Mouse (Mus musculus): ENCODE data around the gene Btaf1. TPM values are rescaled to one million over a fixed set of nuclear protein-coding genes. Genes with fewer than 3 reads are reported as not detected.

Btaf1 gene
- 10.4 and 11.6 TPM in 2 replicates for polyA plus RNA-seq (2015; fragmentation: Nextera tagmentation; extraction: Ambion mirVana)

GRCm38 (mm10) chr19:36925671-36926552, at the start of gene Btaf1:
Btaf1 (plus strand) TSS chr19:36926079.
- Histone ChIP-seq H3K27me3 (no peaks in the 10 kb centered on the region), H3K4me1 (peaks cover 25% of the 10 kb centered on the region), H3K4me3 (peak within 1 kb of the TSS; percentile 88), H3K36me3 (no peaks in the 10 kb centered on the region), H3K27ac (peak within 1 kb of the TSS; percentile 93), H3K9me3 (no peaks in the 10 kb centered on the region), H3K4me2 (replicated peaks) (peak within 1 kb of the TSS; percentile 80), H3K9ac (peak within 1 kb of the TSS; percentile 91)
- 0% methylated on average over 91 of the region's 98 CpGs for WGBS
- peak; percentile 96 for ATAC-seq (ENCODE audit: low FRiP score, low read depth)

DNA sequence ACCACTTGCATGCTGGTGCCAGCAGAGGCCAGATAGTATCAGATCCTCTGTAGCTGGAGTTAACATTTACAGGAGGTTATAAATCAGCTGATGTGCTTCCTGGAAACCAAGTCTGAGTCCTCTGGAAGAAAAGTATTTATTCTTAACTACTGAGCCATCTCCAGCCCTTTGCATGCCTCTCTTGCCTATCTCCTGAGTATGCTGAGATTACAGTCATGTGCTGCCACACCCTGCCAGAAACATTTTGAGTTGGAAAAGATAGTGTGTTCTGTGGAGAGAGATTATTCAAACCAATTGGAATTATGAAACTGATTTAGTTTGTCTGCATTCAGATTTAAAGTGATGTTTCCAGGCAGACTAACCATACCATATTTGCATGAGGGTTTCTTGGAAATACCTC, 48.5 kb upstream of the Btaf1 start:
- no peaks in the 10 kb centered on the region for H3K27me3 ChIP-seq
- no peak overlapping the region for H3K9ac ChIP-seq
- H3K9me3 ChIP-seq, result no peaks in the 10 kb centered on the region
- no peak for ATAC-seq (ENCODE audit: low FRiP score, low read depth)
- H3K4me1 ChIP-seq, result no peaks in the 10 kb centered on the region
- no peak overlapping the region for H3K27ac ChIP-seq
- H3K4me2 ChIP-seq (replicated peaks), result no peak overlapping the region
- H3K36me3 ChIP-seq, result peaks cover 83% of the 10 kb centered on the region
- no peak overlapping the region for H3K4me3 ChIP-seq

DNA sequence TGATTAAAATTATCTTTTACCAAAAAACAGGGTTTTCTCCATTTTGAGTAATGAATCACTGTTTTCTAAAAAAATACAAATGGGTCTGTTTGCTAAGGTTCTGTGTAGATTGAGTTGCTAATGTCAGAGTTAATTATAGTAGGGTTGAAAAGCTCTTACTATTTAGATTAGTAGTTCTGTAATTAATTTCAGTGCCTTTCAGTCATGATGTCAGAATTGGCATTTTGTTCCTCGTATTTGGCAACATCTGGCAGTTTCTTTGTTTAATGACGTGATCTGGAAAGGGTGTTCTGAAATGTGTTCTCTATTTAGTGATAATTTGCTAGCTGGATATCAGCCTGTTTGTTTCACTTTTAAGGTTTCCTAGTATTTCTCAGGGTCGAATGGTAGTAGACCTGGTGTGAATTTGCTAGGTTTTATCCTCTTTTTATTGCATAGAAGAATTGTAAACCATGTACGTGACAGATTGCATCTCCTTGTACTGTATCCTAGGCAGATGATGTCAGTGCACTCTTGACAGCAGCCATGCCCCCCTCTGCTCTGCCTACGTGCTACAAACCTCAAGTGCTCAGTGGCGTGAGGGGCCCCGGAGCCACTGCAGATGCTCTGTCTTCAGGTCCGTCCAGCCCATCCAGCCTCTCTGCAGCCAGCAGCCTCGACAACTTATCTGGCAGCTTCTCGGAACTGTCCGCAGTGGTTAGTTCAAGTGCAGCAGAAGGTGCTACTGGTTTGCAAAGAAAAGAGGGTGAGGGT, 47.0 kb upstream of the Btaf1 start:
- H3K27ac ChIP-seq, result no peak overlapping the region
- WGBS, result 65% methylated on average over 11 of the region's 11 CpGs

DNA sequence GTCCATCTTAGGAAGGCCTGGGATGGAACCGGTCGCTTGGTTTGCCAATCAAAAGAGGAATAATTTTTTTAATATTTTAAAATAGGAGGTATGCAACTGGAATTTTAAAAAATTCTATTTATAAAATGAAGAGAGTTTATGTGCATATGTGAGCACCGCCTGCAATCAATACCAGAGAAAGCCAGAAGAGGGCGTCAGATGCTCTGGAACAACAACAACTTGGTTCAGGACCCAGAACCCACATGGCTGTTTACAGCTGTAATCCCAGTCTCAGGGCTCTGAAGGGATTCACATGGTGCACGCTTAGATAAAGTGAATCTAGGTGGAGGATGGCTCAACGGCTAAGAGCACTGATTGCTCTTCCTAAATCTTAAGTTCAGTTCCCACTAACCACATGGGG, 42.8 kb upstream of the Btaf1 start:
- Histone ChIP-seq H3K9ac (no peak overlapping the region), H3K9me3 (no peaks in the 10 kb centered on the region), H3K27ac (no peak overlapping the region), H3K4me2 (replicated peaks) (no peak overlapping the region), H3K4me3 (no peak overlapping the region), H3K36me3 (peaks cover 90% of the 10 kb centered on the region), H3K4me1 (no peaks in the 10 kb centered on the region), H3K27me3 (no peaks in the 10 kb centered on the region)
- ATAC-seq (ENCODE audit: low FRiP score, low read depth), result no peak
- 80% methylated on average over 6 of the region's 6 CpGs for WGBS

More for the DNA sequence above, 47.0 kb upstream of the Btaf1 start:
- H3K4me3 ChIP-seq, result no peak overlapping the region
- H3K27me3 ChIP-seq, result no peaks in the 10 kb centered on the region
- H3K9ac ChIP-seq, result no peak overlapping the region
- no peaks in the 10 kb centered on the region for H3K4me1 ChIP-seq
- peaks cover 85% of the 10 kb centered on the region for H3K36me3 ChIP-seq
- no peak overlapping the region for H3K4me2 ChIP-seq (replicated peaks)
- H3K9me3 ChIP-seq, result no peaks in the 10 kb centered on the region
- no peak for ATAC-seq (ENCODE audit: low FRiP score, low read depth)

DNA sequence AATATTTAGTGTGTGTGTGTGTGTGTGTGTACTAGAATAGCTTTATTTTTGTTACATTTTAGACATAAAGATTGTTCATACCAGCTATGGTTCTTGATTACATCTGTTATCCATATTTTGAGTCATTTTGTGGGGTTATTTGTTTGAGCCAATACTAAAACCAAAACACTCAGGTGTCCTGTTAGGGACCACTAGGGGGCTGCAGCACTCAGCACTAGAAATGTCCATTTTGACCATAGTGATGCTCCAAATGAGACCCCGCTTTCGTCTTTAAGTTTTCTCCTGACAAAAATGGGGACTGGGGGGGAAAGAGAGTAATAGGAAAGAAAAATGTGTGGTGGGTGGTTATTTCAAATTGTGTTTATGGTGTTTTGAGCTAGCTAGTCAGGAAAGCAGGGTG, 39.6 kb upstream of the Btaf1 start:
- H3K27ac ChIP-seq, result no peak overlapping the region
- H3K4me1 ChIP-seq, result no peaks in the 10 kb centered on the region
- no peaks in the 10 kb centered on the region for H3K9me3 ChIP-seq
- no peaks in the 10 kb centered on the region for H3K27me3 ChIP-seq
- no peak overlapping the region for H3K4me3 ChIP-seq
- no peak overlapping the region for H3K4me2 ChIP-seq (replicated peaks)
- WGBS, result 79% methylated on average over 2 of the region's 2 CpGs
- no peak for ATAC-seq (ENCODE audit: low FRiP score, low read depth)
- H3K36me3 ChIP-seq, result peaks cover 95% of the 10 kb centered on the region
- H3K9ac ChIP-seq, result no peak overlapping the region

GRCm38 (mm10) chr19:36887706-36888105, 38.2 kb upstream of the Btaf1 start:
- H3K36me3 ChIP-seq, result peaks cover 93% of the 10 kb centered on the region
- ATAC-seq (ENCODE audit: low FRiP score, low read depth), result no peak
- no peak overlapping the region for H3K9ac ChIP-seq
- no peaks in the 10 kb centered on the region for H3K4me1 ChIP-seq
- WGBS, result 87% methylated on average over 3 of the region's 3 CpGs
- H3K4me2 ChIP-seq (replicated peaks), result no peak overlapping the region
- no peaks in the 10 kb centered on the region for H3K27me3 ChIP-seq
- no peak overlapping the region for H3K27ac ChIP-seq
- no peaks in the 10 kb centered on the region for H3K9me3 ChIP-seq
- H3K4me3 ChIP-seq, result no peak overlapping the region

DNA sequence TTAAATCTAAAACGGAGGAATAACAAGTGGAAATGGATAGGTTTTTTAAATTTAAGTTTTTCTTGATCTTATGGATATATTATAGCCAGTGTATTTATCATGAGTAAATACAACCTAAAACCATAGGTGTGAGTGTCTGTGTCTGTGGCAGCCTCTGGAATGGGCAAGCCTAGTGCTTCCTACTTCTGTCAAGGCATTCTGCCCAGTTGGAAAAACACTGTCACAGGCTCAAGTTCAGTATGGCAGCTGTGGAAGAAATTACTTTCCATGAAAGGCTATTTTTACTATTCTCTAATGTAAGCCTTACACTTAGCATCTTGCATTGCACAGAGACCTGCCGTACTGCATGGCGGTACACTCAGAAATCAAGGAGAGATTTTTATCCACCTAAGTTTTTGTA, 34.1 kb upstream of the Btaf1 start:
- no peak overlapping the region for H3K27ac ChIP-seq
- no peaks in the 10 kb centered on the region for H3K4me1 ChIP-seq
- peaks cover 75% of the 10 kb centered on the region for H3K36me3 ChIP-seq
- no peak for ATAC-seq (ENCODE audit: low FRiP score, low read depth)
- H3K4me2 ChIP-seq (replicated peaks), result no peak overlapping the region
- no peak overlapping the region for H3K4me3 ChIP-seq
- H3K9me3 ChIP-seq, result no peaks in the 10 kb centered on the region
- H3K9ac ChIP-seq, result no peak overlapping the region
- WGBS, result 96% methylated on average over 3 of the region's 3 CpGs
- no peaks in the 10 kb centered on the region for H3K27me3 ChIP-seq

DNA sequence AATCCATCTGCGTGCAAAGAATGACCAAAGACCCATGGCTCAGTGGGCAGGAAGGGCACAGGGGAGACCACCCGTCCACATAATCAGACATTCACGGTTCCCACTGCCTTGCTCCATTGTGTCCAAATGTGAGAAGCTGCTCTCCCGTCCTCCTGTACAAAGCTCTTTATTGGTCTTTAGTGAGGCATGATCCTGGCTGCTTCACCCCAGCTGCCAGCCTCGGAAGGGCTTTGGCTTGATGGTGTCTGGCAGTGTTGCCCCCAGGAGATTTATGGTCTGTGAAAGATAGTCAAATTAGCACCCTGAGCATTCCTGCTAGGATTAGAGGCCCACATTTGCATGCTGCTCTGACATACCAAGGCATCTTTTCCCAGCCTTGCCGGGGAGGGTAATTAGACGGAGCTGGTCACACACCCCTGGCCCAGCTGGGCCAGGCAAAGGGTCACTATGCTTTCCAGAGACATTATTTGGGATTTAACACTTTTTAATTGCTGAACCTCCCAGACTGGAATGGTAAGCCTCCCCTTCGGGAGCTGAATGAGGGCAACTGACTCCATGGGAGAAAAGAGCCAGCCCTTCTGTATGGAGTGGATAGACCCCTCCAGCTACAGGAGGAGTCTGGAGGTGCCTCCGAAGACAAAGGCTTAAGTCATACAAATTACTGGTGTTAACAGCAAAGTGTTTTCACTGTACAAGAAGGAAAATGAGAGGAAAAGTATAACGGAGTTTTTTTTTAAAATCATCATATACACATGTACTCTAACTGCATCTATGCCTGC, 28.9 kb upstream of the Btaf1 start:
- no peak for ATAC-seq (ENCODE audit: low FRiP score, low read depth)
- Histone ChIP-seq H3K36me3 (peaks cover 26% of the 10 kb centered on the region), H3K27ac (no peak overlapping the region), H3K4me3 (no peak overlapping the region), H3K9ac (no peak overlapping the region), H3K9me3 (no peaks in the 10 kb centered on the region), H3K4me2 (replicated peaks) (no peak overlapping the region), H3K27me3 (no peaks in the 10 kb centered on the region), H3K4me1 (no peaks in the 10 kb centered on the region)
- WGBS, result 12% methylated on average over 10 of the region's 10 CpGs

DNA sequence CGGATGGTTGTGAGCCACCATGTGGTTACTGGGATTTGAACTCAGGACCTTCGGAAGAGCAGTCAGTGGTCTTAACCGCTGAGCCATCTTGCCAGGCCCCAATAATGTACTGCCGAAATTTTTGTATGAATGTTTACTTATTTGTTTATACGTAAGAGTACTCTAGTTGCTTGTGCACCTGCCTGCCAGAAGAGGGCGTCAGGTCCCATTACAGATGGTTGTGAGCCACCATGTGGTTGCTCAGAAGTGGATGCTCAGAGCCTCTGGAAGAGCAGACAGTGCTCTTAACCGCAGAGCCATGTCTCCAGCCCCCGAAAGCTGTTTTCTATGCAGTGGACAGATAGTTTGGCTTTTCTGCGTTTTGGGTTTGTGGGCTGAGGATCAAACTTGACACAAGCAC, 28.1 kb upstream of the Btaf1 start:
- Histone ChIP-seq H3K4me2 (replicated peaks) (no peak overlapping the region), H3K27me3 (no peaks in the 10 kb centered on the region), H3K9me3 (no peaks in the 10 kb centered on the region), H3K9ac (no peak overlapping the region), H3K27ac (no peak overlapping the region), H3K4me1 (no peaks in the 10 kb centered on the region), H3K4me3 (no peak overlapping the region), H3K36me3 (peaks cover 21% of the 10 kb centered on the region)
- no peak for ATAC-seq (ENCODE audit: low FRiP score, low read depth)
- whole genome bisulfite sequencing, result 49% methylated on average over 9 of the region's 9 CpGs

GRCm38 (mm10) chr19:36903377-36903776, 22.5 kb upstream of the Btaf1 start:
- Histone ChIP-seq H3K9me3 (no peaks in the 10 kb centered on the region), H3K27me3 (no peaks in the 10 kb centered on the region), H3K4me2 (replicated peaks) (peak overlapping the region; percentile 80), H3K36me3 (no peaks in the 10 kb centered on the region), H3K4me3 (peak overlapping the region; percentile 58), H3K4me1 (peaks cover 10% of the 10 kb centered on the region; the same call in 1 of the 2 replicates), H3K27ac (no peak overlapping the region), H3K9ac (peak overlapping the region; percentile 73)
- no peak for ATAC-seq (ENCODE audit: low FRiP score, low read depth)
- 41% methylated on average over 7 of the region's 7 CpGs for WGBS

DNA sequence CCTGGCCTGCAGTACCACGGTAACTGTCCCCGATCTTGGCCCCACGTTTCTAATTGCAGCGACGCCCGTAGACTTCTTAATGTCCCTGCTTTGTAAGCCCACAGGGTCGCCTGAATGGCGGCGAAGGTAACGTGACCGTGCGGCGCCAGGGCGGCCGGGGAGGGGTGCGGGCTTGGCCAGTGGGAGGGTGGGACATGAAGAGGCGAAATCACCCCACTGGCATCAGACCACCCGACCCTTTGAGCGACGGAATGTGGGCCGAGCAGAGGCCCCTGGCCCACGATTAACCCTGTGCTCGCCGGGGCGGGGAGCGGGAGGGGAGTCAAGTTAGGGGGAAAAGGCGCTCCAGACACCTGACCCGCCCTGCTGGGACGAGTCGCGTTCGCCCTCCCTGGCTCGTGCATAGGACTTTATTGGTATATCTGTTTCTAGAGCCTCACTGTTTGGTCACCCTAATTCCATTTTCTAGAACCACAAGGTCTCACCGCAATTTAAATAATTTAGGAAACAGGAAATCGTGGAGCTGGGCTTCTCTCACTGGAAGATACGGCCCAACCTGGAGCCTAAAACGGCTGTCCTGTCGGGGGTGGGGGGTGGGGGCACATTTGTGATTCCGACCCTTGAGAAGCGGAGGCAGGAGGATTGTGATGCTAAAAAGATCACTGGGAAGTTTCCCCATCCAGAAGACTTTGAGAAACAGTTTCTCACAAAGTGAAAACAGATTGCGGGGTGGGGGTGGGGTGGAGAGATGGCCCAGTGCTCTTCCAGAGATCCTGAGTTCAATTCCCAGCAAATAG, 21.5 kb upstream of the Btaf1 start:
- Histone ChIP-seq H3K4me2 (replicated peaks) (peak overlapping the region; percentile 80), H3K4me1 (peaks cover 10% of the 10 kb centered on the region; the same call in 1 of the 2 replicates), H3K36me3 (no peaks in the 10 kb centered on the region), H3K4me3 (peak overlapping the region; percentile 58), H3K9me3 (no peaks in the 10 kb centered on the region), H3K27me3 (no peaks in the 10 kb centered on the region), H3K9ac (peak overlapping the region; percentile 73), H3K27ac (peak overlapping the region; percentile 58; the same call in 1 of the 2 replicates)
- 1% methylated on average over 41 of the region's 41 CpGs for WGBS
- ATAC-seq (ENCODE audit: low FRiP score, low read depth), result peak; percentile 89
